Mouse (Mus musculus): Measurements from ENCODE around the gene Unc13d.

DNA sequence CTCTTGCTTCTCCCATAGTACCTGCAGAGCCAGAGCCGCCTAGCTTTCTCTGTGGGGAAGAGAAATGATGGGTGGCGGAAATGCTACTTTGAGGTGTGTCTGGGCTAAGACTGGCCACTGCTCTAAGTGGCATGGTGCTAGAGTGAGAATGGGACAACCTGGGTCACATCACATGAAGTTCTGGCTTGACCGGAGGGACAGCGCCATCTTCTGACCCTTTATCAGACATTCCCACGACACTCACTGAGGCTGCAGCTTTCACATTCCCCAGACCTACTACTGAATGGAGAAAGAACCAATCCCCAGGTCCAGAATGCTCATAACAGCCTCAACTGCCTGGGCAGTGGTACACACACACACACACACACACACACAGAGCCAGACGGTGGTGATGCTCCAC, 59.7 kb downstream of the Unc13d start:
- TF ChIP-seq POLR2A (IDR thresholded peaks at IDR 0.05; ENCODE audit: insufficient read depth, low read length) (no peak), CTCF (IDR thresholded peaks at IDR 0.05; ENCODE audit: low read depth, low read length) (peak; percentile 96), EP300 (IDR thresholded peaks at IDR 0.05; ENCODE audit: insufficient read depth, low read depth, low read length) (0 out of 2 replicates have a peak, but pooled peaks have one; percentile 44)

Data from ES-Bruce4 (cell line).